Comparison of ENCODE assay signal across 8 mouse cellular contexts in the genomic region with DNA sequence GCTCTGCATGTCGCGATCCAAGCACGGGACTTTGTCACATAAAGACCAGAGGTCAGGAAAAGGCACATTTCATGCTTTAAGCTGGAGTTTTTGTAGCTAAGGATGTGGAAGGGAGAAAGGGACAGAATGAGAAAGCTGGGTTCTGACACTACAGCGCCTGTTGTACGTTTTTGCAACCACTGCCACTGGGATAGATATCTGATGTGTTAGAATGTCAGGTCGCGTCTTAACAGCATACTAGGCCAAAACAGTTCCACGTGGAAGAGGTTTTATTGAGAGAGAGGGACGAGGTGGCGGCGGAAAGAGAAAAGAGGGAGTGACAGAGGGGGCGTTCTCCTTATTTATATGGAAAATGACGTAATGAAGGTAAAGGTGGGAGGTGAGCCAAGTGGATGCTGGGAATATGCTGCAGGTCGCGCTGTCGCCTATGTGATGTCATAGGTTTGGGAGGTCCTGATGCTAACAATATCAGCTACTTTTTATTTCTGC. TPM values are rescaled to one million over a fixed set of nuclear protein-coding genes. Genes with fewer than 3 reads are reported as not detected.
DNase-seq lines count a peak whose midpoint lies in the region; ATAC-seq lines count a peak whose summit lies in the region.

No protein-coding gene starts in this region.

- H3K4me1 ChIP-seq in brown adipose tissue, adult 24 weeks (ENCODE audit: control insufficient read depth, insufficient read depth, insufficient read length, low read length): peaks cover 4% of the 10 kb centered on the region; the same call in 1 of the 2 replicates
- H3K4me1 ChIP-seq in forebrain, embryonic 16.5 days (replicated peaks; ENCODE audit: control insufficient read depth, insufficient read depth, low read length): peaks cover 21% of the 10 kb centered on the region
- peaks cover 26% of the 10 kb centered on the region for H3K4me1 ChIP-seq in limb, embryonic 12.5 days (replicated peaks)
- peaks cover 32% of the 10 kb centered on the region for H3K4me1 ChIP-seq in neural tube, embryonic 15.5 days

- H3K36me3 ChIP-seq in forebrain, embryonic 16.5 days (ENCODE audit: control insufficient read depth, insufficient read depth): no peaks in the 10 kb centered on the region
- H3K36me3 ChIP-seq in limb, embryonic 12.5 days: peaks cover 8% of the 10 kb centered on the region; the same call in 1 of the 2 replicates
- H3K36me3 ChIP-seq in neural tube, embryonic 15.5 days: peaks cover 4% of the 10 kb centered on the region; the same call in 1 of the 2 replicates

- WGBS in forebrain, embryonic 16.5 days: 3% methylated on average over 16 of the region's 16 CpGs
- WGBS in limb, embryonic 12.5 days: 2% methylated on average over 16 of the region's 16 CpGs
- WGBS in neural tube, embryonic 15.5 days: 3% methylated on average over 16 of the region's 16 CpGs

- H3K27ac ChIP-seq in brown adipose tissue, adult 24 weeks (replicated peaks; ENCODE audit: low read depth, low read length): peak overlapping the region; percentile 97
- peak overlapping the region; percentile 92 for H3K27ac ChIP-seq in forebrain, embryonic 16.5 days (ENCODE audit: low read length)
- H3K27ac ChIP-seq in limb, embryonic 12.5 days: peak overlapping the region; percentile 94
- peak overlapping the region; percentile 95 for H3K27ac ChIP-seq in neural tube, embryonic 15.5 days (replicated peaks)

- ATAC-seq in forebrain, embryonic 16.5 days: no peak
- ATAC-seq in limb, embryonic 12.5 days (ENCODE audit: insufficient number of reproducible peaks, insufficient read depth, low FRiP score, low TSS enrichment, low read depth): no peak
- peak; percentile 14; the same call in 1 of the 2 replicates for ATAC-seq in neural tube, embryonic 15.5 days (ENCODE audit: low FRiP score)
- ATAC-seq in activated CD4-positive, CD25-positive, alpha-beta regulatory T cell, adult 4 months: no peak
- no peak for ATAC-seq in erythroid progenitor cell, adult 5-6 weeks (replicated peaks; ENCODE audit: low FRiP score, poor library complexity, severe bottlenecking)

- H3K27me3 ChIP-seq in forebrain, embryonic 16.5 days (replicated peaks; ENCODE audit: control insufficient read depth, insufficient read depth, low read length): no peaks in the 10 kb centered on the region
- H3K27me3 ChIP-seq in limb, embryonic 12.5 days: no peaks in the 10 kb centered on the region
- H3K27me3 ChIP-seq in neural tube, embryonic 15.5 days (replicated peaks): no peaks in the 10 kb centered on the region

- H3K9ac ChIP-seq in forebrain, embryonic 16.5 days (replicated peaks; ENCODE audit: low read depth, low read length): peak overlapping the region; percentile 71
- H3K9ac ChIP-seq in limb, embryonic 12.5 days (replicated peaks): peak overlapping the region; percentile 69; the same call in 1 of the 2 replicates
- H3K9ac ChIP-seq in neural tube, embryonic 15.5 days (replicated peaks): peak overlapping the region; percentile 75

- H3K4me3 ChIP-seq in brown adipose tissue, adult 24 weeks (ENCODE audit: insufficient read depth, low read depth, low read length): peak overlapping the region; percentile 70
- H3K4me3 ChIP-seq in forebrain, embryonic 16.5 days (replicated peaks; ENCODE audit: low read length): peak overlapping the region; percentile 56
- peak overlapping the region; percentile 58 for H3K4me3 ChIP-seq in limb, embryonic 12.5 days (replicated peaks)
- peak overlapping the region; percentile 73 for H3K4me3 ChIP-seq in neural tube, embryonic 15.5 days (replicated peaks)

- peak; percentile 38 for DNase-seq in layer of hippocampus, adult 9-11 months
- no peak for DNase-seq in layer of hippocampus, adult 8-10 months (ENCODE audit: low spot score in 2 of 2)

- H3K4me2 ChIP-seq in forebrain, embryonic 16.5 days (ENCODE audit: low read length): peak overlapping the region; percentile 99
- H3K4me2 ChIP-seq in limb, embryonic 12.5 days: peak overlapping the region; percentile 81
- H3K4me2 ChIP-seq in neural tube, embryonic 15.5 days: peak overlapping the region; percentile 94

- H3K9me3 ChIP-seq in forebrain, embryonic 16.5 days (ENCODE audit: control insufficient read depth, low read length): no peaks in the 10 kb centered on the region
- no peaks in the 10 kb centered on the region for H3K9me3 ChIP-seq in limb, embryonic 12.5 days
- no peaks in the 10 kb centered on the region for H3K9me3 ChIP-seq in neural tube, embryonic 15.5 days (replicated peaks)

RNA-seq across cellular contexts. Expression of a gene that starts 0.7 kb away (rescaled TPM):
- 10 to 100 TPM in 3 of 4 experiments, 1 to 10 TPM in 1; 8.6 to 12.9 (median 11.4) TPM for total RNA-seq in layer of hippocampus, adult 8-10 months (2022)
- 2.4 and 4.6 TPM in 2 replicates for polyA plus RNA-seq in brown adipose tissue, adult 24 weeks (2012; ENCODE audit: insufficient read depth, insufficient read length, missing spikeins)
- 14.5 and 22.5 TPM in 2 replicates for polyA plus RNA-seq in forebrain, embryonic 16.5 days (2015; fragmentation: Nextera tagmentation; extraction: Ambion mirVana)
- polyA plus RNA-seq in limb, embryonic 12.5 days (2016; fragmentation: Nextera tagmentation; extraction: Ambion mirVana): 20.3 and 22.6 TPM in 2 replicates
- polyA plus RNA-seq in neural tube, embryonic 15.5 days (2015; fragmentation: Nextera tagmentation; extraction: Ambion mirVana): 18.0 and 18.9 TPM in 2 replicates
- 10 to 100 TPM; 28.0 to 42.8 TPM for polyA plus RNA-seq in activated CD4-positive, CD25-positive, alpha-beta regulatory T cell, adult 4 months (2017; shearing (Covaris generic))
- total RNA-seq in erythroid progenitor cell, adult 5-6 weeks (2015; ENCODE audit: low replicate concordance): 27.7 and 32.8 TPM in 2 replicates
- total RNA-seq in erythroid progenitor cell, adult 5-6 weeks (2017; ENCODE audit: low replicate concordance): 5.9 and 8.1 TPM in 2 replicates

RNA-seq across cellular contexts. Expression of a gene that starts 1.1 kb away (rescaled TPM):
- 10 to 100 TPM; 65.9 to 72.9 (median 71.2) TPM for total RNA-seq in layer of hippocampus, adult 8-10 months (2022)
- 91.1 and 93.4 TPM in 2 replicates for polyA plus RNA-seq in brown adipose tissue, adult 24 weeks (2012; ENCODE audit: insufficient read depth, insufficient read length, missing spikeins)
- 137 TPM in 2 replicates for polyA plus RNA-seq in forebrain, embryonic 16.5 days (2015; fragmentation: Nextera tagmentation; extraction: Ambion mirVana)
- polyA plus RNA-seq in limb, embryonic 12.5 days (2016; fragmentation: Nextera tagmentation; extraction: Ambion mirVana): 137 and 138 TPM in 2 replicates
- polyA plus RNA-seq in neural tube, embryonic 15.5 days (2015; fragmentation: Nextera tagmentation; extraction: Ambion mirVana): 133 and 155 TPM in 2 replicates
- polyA plus RNA-seq in activated CD4-positive, CD25-positive, alpha-beta regulatory T cell, adult 4 months (2017; shearing (Covaris generic)): 10 to 100 TPM; 36.4 to 44.7 TPM
- total RNA-seq in erythroid progenitor cell, adult 5-6 weeks (2015; ENCODE audit: low replicate concordance): 15.1 and 22.2 TPM in 2 replicates
- total RNA-seq in erythroid progenitor cell, adult 5-6 weeks (2017; ENCODE audit: low replicate concordance): 15.9 and 24.0 TPM in 2 replicates

RNA-seq across cellular contexts. Expression of a gene that starts 23.4 kb away (rescaled TPM):
- total RNA-seq in layer of hippocampus, adult 8-10 months (2022): 1 to 10 TPM; 1.2 to 3.0 (median 2.5) TPM
- not detected in 2 replicates for polyA plus RNA-seq in brown adipose tissue, adult 24 weeks (2012; ENCODE audit: insufficient read depth, insufficient read length, missing spikeins)
- polyA plus RNA-seq in forebrain, embryonic 16.5 days (2015; fragmentation: Nextera tagmentation; extraction: Ambion mirVana): not detected in 2 replicates
- polyA plus RNA-seq in limb, embryonic 12.5 days (2016; fragmentation: Nextera tagmentation; extraction: Ambion mirVana): not detected in 2 replicates
- not detected in 2 replicates for polyA plus RNA-seq in neural tube, embryonic 15.5 days (2015; fragmentation: Nextera tagmentation; extraction: Ambion mirVana)
- under 1 TPM in 1 of 2 experiments, not detected in 1; 0.78 TPM for polyA plus RNA-seq in activated CD4-positive, CD25-positive, alpha-beta regulatory T cell, adult 4 months (2017; shearing (Covaris generic))
- not detected in 2 replicates for total RNA-seq in erythroid progenitor cell, adult 5-6 weeks (2015; ENCODE audit: low replicate concordance)
- not detected in 2 replicates for total RNA-seq in erythroid progenitor cell, adult 5-6 weeks (2017; ENCODE audit: low replicate concordance)
